Mouse (Mus musculus): Measurements from ENCODE around the gene Anks6.

Gene Anks6

DNA sequence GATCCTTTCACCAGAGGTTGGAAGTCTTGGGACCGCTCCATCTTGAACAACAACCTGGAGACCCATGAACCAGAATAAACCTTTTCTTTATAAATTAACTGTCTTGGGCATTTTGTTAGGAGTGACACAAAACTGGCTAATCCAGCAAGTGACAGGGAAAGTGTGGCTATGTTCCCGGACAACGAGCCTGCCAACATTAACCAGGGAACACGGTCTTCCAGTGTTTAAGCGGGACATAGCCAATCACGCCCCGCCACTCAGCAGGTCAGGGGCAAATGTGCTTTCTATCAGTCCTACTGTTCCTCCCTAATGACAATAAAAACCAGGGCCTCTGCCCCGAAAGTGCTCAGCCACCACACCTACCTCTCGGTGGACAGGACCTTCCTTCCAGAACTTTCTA is 13.4 kb downstream of the Anks6 start:
- DNase-seq (ENCODE audit: low spot score): no peak

DNA sequence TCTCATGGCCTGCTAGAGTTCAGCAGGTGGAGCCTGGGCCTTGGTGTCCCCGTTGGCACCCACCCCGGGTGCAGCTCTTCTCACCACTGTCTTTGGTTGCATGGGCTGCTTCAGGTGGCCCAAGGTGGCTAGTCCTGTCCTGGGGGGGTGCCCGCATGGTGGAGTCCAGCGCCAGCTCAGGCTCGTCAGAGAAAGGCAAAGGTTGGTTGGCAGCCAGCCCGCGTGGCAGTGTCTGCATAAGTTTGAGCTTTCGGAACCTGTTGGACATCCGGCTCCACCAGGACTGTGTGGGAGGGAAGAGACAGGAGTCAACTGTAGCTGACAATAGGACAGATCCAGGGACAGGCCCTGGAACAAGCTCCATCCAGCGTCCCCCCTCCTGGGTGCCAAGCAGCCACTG is 17.6 kb downstream of the Anks6 start:
- DNase-seq (ENCODE audit: low spot score): no peak

DNA sequence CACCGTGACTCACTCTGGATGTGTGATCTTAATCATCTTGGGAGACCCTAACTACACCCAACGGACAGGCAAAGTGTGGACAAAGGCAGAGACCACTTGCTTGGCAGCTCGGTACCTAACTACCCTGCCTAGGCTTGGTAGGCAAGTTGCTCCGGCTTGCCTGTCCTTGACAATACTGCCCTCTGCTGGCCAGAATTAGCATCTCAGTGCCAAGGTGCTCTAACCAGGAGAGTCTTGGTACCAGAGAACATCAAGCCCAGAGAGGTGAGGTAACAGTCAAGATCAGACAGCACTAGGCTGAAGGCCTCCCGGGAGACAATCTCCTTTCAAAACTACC is 19.9 kb downstream of the Anks6 start:
- peak; percentile 71 for DNase-seq (ENCODE audit: low spot score)

DNA sequence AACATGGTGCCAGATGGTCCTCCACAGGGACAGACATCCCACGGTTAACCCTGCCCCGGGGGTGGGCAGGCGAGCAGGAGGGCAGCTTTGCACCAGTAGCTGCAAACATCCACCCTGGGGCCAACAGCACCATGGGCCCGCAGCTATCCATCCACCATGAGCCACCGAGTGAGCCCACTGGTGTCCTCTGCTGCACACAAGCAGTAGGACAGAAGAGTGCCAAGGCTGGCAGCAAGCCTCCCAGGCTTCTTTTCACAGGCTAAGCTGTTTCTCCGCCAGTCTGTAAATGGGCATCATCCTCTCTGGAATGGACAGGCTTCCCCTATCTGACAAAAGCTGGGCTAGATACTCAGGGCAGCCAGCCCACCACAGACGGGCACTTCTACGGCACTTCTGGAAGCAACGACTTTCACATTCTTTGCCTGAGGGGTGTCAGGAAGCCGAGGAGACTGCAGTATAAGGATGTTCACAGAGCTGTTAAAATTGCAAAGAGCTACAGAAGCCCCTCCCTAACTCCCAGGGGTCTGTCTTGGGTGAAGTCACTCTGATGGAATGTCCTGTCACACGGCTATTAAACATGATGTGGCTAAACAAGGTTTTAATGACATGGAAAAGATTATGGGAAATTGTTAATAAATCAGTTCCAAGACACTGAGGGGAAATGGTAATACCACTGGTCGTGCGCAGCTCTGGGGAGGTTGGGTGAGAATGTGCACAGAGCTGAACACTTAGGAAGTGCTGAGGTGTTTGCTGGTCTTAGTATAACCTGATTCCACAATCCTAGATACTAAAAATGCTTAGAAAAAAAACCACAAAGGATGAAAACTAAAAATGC is 20.5 kb downstream of the Anks6 start:
- DNase-seq (ENCODE audit: low spot score): no peak

DNA sequence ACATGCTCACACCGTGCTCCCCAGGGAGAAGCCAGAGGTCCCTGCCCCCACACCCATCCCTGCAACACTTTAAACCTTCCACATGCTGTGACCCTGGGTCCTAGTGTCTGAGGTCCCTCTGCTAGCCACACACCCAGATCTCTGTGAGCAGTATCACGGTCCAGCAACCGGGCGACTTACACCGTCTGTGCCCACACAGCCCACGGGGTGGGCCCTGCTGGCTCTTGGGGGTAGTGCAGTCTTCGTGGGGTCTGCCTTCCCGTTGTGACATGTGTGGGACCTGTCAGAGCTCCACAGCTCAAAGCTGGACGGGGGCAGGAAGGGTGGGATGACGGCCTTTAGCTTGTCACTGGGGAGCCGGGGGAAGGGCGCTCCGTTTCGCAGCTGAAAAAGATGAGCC is 21.7 kb downstream of the Anks6 start:
- DNase-seq (ENCODE audit: low spot score): no peak

DNA sequence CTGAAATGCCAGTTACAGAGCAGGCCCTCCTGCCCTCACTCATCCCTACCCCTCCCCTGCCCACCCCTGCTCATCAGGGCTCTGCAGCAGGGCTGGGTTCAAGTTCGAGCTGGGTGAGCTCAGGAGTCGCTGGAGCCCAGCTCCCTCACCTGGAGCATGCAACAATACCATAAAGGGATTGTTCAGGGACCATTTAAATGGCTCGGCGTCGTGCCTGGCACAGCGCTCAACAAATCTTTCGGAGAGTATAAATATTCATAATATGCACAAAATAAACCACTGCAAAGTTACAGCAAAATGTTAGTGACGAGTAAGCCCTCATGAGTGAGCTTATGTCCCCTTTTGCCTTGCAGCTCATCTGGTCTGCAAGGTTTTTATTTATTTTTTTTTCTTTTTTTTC is 25.1 kb downstream of the Anks6 start:
- no peak for DNase-seq (ENCODE audit: low spot score)

DNA sequence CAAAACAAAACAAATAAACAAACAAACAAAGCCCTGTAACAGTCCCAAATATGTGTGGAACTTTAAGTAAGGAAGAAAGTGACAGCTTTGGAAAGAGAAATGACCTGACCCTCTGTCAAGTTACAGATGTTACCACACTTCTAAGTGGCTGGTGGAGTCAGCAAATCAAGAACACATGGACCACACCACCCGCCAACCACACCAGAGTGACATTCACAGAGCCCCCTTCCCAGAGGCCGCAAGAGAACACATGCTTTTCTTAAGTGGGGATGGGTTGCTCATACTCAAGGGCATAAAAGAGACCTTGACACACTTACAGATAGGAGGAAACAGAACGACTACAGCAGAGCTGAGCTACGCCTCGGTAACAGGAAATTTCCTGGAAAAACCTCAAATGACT is 28.4 kb downstream of the Anks6 start:
- DNase-seq (ENCODE audit: low spot score): no peak

DNA sequence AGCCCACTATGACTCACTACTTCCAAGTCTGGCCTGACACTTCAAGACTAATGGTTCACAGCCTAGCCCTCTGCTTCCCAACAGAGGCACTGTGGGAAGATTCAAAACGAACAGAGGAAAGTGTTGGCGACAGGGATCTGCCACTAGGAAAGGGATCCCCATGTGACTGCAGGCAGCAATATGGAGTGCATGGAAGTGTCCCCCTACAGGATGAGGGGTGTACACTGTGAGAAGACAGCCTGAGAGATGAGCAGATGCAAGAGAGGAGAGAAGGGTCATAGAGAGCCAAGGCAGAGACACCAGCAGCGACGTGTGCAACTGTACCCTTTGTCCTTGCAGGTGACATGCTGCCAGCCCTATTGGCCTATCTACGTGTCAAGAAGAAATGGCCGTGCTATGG is 33.3 kb downstream of the Anks6 start:
- DNase-seq (ENCODE audit: low spot score): no peak

DNA sequence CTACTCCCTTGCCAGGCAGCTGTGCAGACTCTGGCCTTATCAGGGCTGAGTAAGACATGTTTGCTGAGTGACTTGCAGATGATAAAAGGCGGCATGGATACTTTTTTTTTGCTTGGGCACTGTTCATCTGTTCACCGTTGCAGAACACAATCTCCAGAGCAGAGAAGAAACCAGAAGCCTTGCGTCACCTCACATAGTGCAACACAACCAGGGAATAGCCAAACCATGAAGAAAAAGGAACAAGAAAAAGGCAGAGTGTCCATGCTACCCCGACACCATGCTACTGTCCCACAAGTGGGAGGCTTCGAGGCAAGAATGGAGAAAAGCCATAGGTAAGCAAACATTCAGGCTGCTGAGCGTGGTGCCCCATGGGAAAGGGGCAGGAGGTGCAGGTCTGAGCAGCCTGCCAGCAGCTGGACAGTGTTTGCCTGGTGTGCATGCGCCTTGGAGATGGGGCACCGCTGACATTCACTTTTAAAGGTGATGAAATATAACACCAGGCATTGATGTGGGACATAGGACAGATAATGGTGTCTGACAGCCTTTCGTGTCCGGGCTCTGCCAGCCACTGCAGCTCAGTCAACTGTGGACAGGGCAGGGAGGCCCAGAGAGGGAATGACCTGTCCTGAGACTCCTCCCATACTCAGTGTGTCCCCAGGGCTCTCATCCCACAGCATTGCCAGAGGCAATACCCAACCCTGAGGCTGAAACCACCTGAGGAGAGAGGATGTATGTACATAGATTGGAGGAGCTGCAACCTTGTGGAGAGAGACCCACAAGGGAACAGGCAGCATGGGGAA is 34.2 kb downstream of the Anks6 start:
- DNase-seq (ENCODE audit: low spot score): no peak

DNA sequence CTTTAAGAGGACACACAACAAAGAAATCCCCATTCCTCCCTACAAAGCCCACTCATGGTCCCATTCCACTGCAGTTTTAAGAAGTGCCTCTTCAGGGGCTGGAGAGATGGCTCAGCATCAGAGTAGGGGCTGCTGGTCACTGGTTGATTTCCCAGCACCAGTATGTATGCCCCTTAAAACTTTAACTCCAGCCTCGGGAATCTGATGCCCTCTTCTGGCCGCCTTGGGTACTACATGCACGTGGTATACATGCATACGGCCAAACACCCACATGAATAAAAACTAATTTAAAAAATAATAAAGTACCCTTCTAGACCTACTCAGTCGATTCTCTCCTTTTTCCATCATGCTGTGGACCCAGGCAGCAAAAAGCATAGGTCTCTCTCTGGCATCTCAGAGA is 36.7 kb downstream of the Anks6 start:
- peak; percentile 37 for DNase-seq (ENCODE audit: low spot score)

DNA sequence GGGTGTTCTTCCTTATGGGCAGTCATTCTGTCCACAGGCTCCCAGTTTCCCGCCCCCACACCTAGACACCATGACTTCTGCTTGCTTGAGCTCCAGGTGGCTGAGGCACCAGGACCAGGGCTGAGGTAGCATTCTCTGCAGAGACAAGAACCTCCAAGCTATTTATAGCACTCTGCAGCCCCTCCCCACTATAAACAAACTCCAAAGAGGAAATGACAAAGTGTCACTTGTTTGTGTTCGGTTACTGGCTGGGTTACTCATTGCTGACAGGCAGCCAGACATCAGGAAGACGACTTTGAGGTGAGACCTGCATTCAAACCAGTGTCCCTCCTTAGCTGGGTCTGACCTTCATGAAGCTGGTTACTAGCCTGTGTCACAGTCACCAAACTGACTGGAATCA is 42.1 kb downstream of the Anks6 start:
- DNase-seq (ENCODE audit: low spot score): no peak

DNA sequence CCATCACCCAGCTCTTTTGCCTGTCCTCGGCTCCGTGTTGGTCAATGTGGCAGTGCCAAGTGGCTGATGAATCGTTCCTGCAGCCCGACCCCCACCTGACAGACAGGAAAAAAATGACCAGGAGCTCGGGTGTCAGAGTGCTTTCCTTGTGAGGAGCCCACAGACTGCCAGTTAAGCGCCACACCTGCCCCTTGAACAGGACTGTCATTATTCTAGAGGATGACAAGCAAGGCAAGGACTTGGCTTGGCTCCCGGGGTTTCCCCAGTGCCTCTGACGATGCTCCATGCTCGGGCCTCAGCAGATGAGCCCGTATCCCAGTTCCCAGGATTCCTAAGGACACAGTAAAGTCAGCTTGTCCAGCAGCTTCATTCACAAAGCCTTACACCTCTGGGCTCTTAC is 44.8 kb downstream of the Anks6 start:
- DNase-seq (ENCODE audit: low spot score): no peak

DNA sequence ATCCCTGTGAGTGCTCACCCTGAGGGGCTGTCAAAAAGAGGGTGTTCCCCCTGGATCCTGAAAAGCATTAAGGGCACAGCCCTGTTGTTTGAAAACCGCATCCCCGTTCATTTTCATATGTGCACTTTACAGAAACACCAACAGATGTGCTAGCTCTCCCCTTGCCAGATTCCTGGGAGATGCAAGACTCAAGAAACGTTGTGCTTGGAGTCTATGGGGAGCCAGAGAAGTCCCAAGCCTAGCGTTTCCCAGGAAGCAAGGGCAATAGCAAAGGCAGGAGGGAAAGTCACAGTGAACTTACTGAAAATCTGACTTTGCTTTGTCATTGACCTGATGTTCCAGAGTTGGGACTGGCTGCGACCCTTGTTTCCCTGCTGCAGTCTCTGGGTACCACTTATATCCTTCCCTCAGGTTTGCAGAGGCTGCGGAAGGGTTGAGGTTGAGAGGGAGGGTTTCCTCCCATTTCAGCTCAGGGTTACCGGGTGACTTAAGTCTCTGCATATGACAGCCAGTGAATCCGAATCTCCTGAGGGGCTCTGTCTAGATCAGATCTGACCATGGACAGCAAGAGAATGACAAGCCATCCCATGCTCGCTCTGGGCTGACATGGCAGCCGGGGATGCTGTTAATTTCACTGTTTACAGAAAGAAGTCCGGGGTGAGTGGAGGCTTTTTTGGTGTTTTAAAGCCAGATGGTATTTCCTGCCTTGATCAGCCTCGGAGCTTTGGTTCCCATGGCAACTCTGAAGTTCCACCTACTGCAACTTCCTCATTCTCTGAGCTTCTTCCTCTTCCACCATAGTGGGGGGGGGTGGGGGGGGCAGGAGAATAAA is 46.6 kb downstream of the Anks6 start:
- peak; percentile 59 for DNase-seq (ENCODE audit: low spot score)

DNA sequence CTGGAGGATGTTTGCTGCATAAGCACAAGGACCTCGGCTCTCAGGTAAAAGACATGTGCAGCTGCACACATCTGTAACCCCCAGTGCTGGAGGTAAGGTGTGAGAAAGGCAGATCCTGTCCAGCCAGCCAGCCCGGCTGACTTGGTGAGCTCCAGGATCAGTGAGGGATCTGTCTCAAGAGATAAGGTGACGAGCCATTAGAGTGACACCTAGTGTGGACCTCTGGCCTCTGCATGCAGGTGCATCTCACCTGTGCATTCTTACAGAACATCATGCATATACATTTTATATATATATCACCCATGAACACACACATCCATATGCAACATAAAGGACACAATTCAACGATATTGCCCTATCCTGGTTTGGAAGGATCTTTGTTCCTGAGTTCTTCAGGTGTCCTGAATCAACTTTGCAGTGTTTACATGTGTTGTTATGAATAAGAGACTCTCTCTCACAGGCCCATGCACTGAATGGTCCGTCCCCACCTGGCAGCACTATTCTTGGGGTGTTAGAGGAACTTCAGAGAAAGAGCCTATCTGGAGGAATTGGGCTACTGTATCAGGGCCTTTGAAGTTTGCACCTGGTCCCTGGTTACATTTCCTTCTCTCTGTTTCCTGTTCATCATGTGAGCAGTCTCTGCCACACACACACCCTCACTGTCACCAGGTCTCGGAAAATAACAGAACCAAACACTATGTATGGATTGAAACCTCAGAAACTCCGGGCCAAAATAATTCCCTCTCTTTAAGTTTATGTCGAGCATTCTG is 56.4 kb downstream of the Anks6 start:
- no peak for DNase-seq (ENCODE audit: low spot score)

DNA sequence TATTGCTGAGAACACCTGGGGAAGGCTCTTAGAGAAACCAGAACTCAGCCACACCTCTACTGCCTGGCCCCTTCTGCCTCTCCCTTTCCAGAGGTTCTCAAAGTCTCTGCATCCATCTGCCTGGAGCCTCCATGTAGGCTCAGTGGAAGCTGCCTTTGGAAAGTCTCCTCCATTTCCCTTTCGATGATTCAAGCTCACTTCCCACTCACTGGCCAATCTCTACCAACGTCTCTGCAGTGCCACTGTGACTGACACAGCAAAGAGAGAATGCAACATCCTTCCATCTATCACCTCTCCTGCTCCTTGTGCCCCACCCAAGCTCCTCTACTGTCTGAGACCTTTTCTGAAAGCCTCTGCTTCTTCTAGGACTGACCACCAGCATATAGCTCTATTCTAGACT is 59.3 kb downstream of the Anks6 start:
- DNase-seq (ENCODE audit: low spot score): no peak

DNA sequence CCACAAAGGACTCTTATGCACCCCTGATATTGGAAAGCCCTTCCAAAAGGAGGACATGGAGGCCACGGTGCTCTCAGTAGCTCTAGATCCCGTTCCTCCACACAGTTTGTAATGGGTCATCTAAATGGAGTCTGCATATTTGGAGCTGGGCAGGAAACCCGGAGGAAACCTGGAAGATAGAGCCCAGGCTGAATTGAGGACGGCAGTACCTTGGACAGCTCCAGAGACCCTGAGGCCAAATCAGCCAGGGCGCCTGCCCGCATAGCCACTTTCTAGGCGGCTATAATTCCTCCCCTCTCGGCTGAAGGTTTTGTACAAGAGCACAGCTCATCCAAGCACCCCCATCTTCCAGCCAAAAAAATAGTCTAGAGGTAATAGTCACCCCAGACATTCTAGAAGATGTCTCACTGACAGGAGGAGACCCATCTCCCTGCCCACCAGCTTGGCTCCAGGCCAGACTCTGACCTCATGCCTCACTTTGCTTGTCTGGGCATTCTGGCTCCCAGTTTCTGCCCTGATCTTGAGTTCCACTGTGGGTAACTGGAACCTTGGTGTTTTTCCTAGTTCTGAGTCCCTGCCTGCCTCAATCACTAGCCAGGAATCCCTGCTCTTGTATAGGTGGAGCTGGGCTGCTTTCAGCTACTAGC is 64.3 kb downstream of the Anks6 start:
- no peak for DNase-seq (ENCODE audit: low spot score)

DNA sequence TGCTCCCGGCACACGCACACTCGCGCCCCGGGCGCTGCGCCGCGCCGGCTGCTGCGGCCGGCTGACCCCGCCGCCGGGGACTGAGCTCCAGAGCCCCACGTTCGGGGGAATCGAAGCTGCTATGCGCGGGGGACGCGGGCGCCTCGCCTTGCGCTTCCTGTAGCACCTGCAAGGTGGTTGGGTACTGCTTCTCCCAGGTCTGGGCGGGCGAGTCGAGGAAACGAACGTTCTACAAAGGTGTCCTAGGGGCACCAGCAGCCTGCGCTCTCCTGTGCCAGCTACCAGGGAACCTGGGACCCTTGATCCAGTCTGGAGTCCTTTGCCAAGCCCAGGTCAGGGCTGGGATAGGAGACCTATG is 65.3 kb downstream of the Anks6 start:
- DNase-seq (ENCODE audit: low spot score): no peak

DNA sequence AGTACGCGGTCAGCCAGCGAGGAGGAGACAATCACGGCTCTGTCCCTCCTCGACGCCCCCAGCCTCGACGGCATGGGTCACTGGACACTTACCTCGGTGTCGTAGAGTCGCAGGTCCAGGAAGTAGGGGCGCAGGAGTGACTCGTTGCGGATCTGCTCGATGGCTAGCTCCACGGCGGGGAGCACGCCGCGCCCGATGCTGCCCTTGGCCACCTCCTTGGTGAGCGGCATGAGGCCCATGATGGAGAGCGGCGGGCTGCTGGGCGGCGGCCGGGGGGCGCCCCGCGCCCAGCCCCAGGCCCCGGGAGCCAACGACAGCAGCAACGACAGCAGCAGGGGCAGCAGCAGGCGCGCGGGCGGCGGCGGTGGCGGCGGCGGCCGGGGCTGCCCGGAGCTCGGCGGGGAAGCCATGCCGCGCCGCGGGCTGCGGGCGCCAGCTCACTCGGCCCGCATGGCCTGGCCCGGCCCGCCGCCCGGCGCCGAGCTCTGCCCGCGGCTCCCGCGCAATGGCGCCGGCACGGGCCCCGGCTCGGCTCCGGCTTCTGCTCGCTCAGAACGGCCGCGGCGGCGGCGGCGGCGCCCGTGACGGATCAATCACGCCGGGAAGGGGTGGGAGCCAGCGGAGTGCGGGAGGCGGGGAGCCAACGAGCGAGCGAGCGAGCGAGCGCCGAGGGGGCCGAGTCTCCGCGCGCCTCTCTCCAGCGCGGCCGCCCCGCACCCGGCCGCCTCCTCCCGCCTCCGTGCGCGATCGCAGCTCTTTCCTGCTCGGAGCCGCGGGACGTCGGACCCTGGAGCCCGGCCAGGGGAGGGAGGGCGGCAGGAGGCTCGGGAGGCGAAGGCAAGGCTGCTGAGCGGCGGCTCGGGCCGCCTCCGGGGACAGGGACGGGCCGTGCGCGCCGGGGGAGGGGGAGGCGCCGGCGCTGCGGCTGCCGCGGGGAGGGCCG is 65.9 kb downstream of the Anks6 start, which contains the start of gene Gabbr2:
Gene Gabbr2 (minus strand): TSS at position 858 of the 943 bp plus-strand sequence.
- no peak for DNase-seq (ENCODE audit: low spot score)

DNA sequence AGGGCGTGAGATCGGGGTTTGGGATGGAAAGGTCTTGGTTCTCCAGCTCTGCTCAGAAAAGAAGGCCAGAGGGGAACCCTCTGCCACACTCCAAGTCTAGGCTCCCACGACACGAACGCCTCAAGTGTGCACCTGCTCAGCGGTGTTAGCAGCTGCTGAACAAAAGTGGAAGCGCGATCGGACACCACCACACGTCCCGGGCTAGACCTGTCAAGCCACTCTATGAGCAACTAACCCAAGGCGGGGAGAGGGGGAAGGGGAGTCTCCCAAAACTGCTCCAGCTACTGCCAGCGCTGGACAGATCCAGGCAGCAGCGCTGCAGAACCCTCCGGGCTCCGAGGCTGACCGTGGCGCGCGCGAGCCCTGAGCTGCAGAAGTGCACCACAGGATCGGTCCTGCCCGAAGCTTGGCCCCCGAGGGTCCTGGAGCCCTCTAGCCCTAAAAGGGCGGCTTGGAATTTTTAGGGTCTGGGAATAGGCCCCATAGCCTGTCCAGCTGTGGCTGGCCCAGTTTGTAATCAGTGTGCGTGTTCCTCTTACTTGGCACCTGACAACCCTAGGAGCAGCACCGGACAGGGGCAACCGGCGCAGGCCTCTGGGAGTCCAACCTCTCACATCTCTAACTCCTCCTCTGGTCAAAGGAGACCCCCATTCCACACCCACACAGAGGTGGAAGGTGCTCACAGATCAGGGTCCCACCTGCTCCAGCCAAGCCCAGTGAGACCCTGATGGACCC is 66.8 kb downstream of the Anks6 start:
- no peak for DNase-seq (ENCODE audit: low spot score)

DNA sequence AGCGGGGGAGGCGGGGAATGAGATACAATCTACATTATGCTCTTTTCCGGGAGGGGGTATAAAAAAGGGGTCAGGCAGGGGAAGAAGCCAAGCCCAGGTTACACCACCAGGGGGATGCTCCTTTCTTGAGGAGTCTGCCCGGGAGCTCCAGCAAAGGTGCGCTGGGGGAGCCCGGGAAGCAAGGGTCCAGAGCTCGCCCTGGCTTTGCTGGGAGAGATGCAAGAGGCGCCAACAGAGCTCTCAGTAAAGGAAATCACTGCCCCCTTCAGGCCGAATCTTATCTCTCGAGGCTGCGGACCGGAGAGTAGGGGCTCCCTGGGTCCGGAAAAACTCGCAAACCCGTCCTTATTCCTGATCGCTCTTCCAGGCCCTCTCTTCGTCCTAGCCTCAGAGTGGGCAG is 67.4 kb downstream of the Anks6 start:
- no peak for DNase-seq (ENCODE audit: low spot score)
